Mouse (Mus musculus): ENCODE data around the gene Mapk12.

Gene Mapk12

GRCm38 (mm10) chr15:89170102-89170501, 29.6 kb upstream of the Mapk12 start:
- no peak for DNase-seq (ENCODE audit: low read depth)

GRCm38 (mm10) chr15:89169431-89169830, 28.9 kb upstream of the Mapk12 start:
- DNase-seq (ENCODE audit: low read depth): no peak

GRCm38 (mm10) chr15:89168922-89169321, 28.4 kb upstream of the Mapk12 start:
- DNase-seq (ENCODE audit: low read depth): no peak

- no peak for DNase-seq (ENCODE audit: low read depth)
Observed at GRCm38 (mm10) chr15:89165478-89165877, 25.0 kb upstream of the Mapk12 start.

GRCm38 (mm10) chr15:89161397-89161796, 20.9 kb upstream of the Mapk12 start:
- no peak for DNase-seq (ENCODE audit: low read depth)

GRCm38 (mm10) chr15:89158516-89158915, 18.0 kb upstream of the Mapk12 start:
- no peak for DNase-seq (ENCODE audit: low read depth)

GRCm38 (mm10) chr15:89157954-89158353, 17.5 kb upstream of the Mapk12 start:
- DNase-seq (ENCODE audit: low read depth): peak; percentile 87

GRCm38 (mm10) chr15:89152312-89152711, 11.8 kb upstream of the Mapk12 start:
- no peak for DNase-seq (ENCODE audit: low read depth)

GRCm38 (mm10) chr15:89150041-89150390, 9.5 kb upstream of the Mapk12 start:
- no peak for DNase-seq (ENCODE audit: low read depth)

- DNase-seq (ENCODE audit: low read depth): peak; percentile 87
Observed at GRCm38 (mm10) chr15:89149271-89150040, 9.0 kb upstream of the Mapk12 start, which contains the start of gene Mapk11. TSS of gene Mapk11 (minus strand) at chr15:89149628.

GRCm38 (mm10) chr15:89148496-89149270, 8.2 kb upstream of the Mapk12 start:
- no peak for DNase-seq (ENCODE audit: low read depth)

- peak; percentile 48 for DNase-seq (ENCODE audit: low read depth)
Observed at GRCm38 (mm10) chr15:89147895-89148294, 7.4 kb upstream of the Mapk12 start.

GRCm38 (mm10) chr15:89147456-89147855, 7.0 kb upstream of the Mapk12 start:
- DNase-seq (ENCODE audit: low read depth): no peak

GRCm38 (mm10) chr15:89147024-89147423, 6.5 kb upstream of the Mapk12 start:
- DNase-seq (ENCODE audit: low read depth): peak; percentile 88

GRCm38 (mm10) chr15:89146537-89146936, 6.0 kb upstream of the Mapk12 start:
- peak; percentile 82 for DNase-seq (ENCODE audit: low read depth)

- DNase-seq (ENCODE audit: low read depth): no peak
Observed at GRCm38 (mm10) chr15:89145813-89146350, 5.4 kb upstream of the Mapk12 start.

- no peak for DNase-seq (ENCODE audit: low read depth)
Observed at GRCm38 (mm10) chr15:89144965-89145364, 4.5 kb upstream of the Mapk12 start.

GRCm38 (mm10) chr15:89143134-89143533, 2.6 kb upstream of the Mapk12 start:
- no peak for DNase-seq (ENCODE audit: low read depth)

GRCm38 (mm10) chr15:89141905-89142304, 1.4 kb upstream of the Mapk12 start:
- no peak for DNase-seq (ENCODE audit: low read depth)

GRCm38 (mm10) chr15:89141443-89141842, 940 bp upstream of the Mapk12 start:
- DNase-seq (ENCODE audit: low read depth): no peak

GRCm38 (mm10) chr15:89140048-89140658, 350 bp downstream of the Mapk12 start:
- DNase-seq (ENCODE audit: low read depth): no peak

- no peak for DNase-seq (ENCODE audit: low read depth)
Observed at GRCm38 (mm10) chr15:89138531-89138930, 2.0 kb downstream of the Mapk12 start.

- no peak for DNase-seq (ENCODE audit: low read depth)
Observed at GRCm38 (mm10) chr15:89138046-89138405, 2.5 kb downstream of the Mapk12 start.

Data from induced T-regulatory cell, adult 2 months (primary cell).